ENCODE assay signal across 7 mouse cellular contexts in genomic region chr6:94282301-94283241, GRCm38 (mm10). TPM values are rescaled to one million over a fixed set of nuclear protein-coding genes. Genes with fewer than 3 reads are reported as not detected.
DNase-seq lines count a peak whose midpoint lies in the region; ATAC-seq and TF ChIP-seq lines count a peak whose summit lies in the region.

No protein-coding gene starts in this region.

- no peaks in the 10 kb centered on the region; a peak in 1 of 4 replicates for H3K4me1 ChIP-seq in ES-E14 (ENCODE audit: control insufficient read depth in 2 of 2, insufficient read depth in 2 of 2, low read length in 2 of 2, poor library complexity in 1 of 2)
- peaks cover 14% of the 10 kb centered on the region for H3K4me1 ChIP-seq in heart, embryonic 16.5 days (ENCODE audit: control insufficient read depth, insufficient read depth, low read length)
- H3K4me1 ChIP-seq in midbrain, embryonic 10.5 days = peaks cover 36% of the 10 kb centered on the region

- no peak overlapping the region for H3K27ac ChIP-seq in ES-E14 (ENCODE audit: insufficient read depth, low read depth, low read length, poor library complexity, severe bottlenecking)
- H3K27ac ChIP-seq in heart, embryonic 16.5 days (ENCODE audit: low read length) = peak overlapping the region; percentile 99
- peak overlapping the region; percentile 95 for H3K27ac ChIP-seq in midbrain, embryonic 10.5 days (replicated peaks)

- H3K9me3 ChIP-seq in ES-E14 (ENCODE audit: control insufficient read depth, insufficient read depth, low read depth, low read length) = no peaks in the 10 kb centered on the region
- H3K9me3 ChIP-seq in heart, embryonic 16.5 days (replicated peaks; ENCODE audit: control insufficient read depth, low read length) = no peaks in the 10 kb centered on the region; the same call in 1 of the 2 replicates
- H3K9me3 ChIP-seq in midbrain, embryonic 10.5 days (replicated peaks) = no peaks in the 10 kb centered on the region

- DNase-seq in ES-E14 (ENCODE audit: low read depth, low spot score) = no peak
- DNase-seq in adipocyte (ENCODE audit: low spot score) = peak; percentile 41
- DNase-seq in embryo, embryonic 11 days = peak; percentile 70
- DNase-seq in kidney, postnatal 25 days = peak; percentile 30 to 67
- DNase-seq in midbrain, embryonic 10.5 days (ENCODE audit: low spot score) = peak; percentile 61
- DNase-seq in thymus, postnatal 14 days = peak; percentile 15

- in situ Hi-C loops in ES-E14 (cut with MboI; ENCODE audit: low sequenced_read_pairs in 2 of 2, unreplicated experiment in 2 of 2) = no loop called here

- peak overlapping the region; percentile 70 for H3K4me2 ChIP-seq in heart, embryonic 16.5 days (ENCODE audit: low read depth, low read length)

- no peaks in the 10 kb centered on the region for H3K36me3 ChIP-seq in ES-E14 (ENCODE audit: control insufficient read depth, insufficient read depth, low read length, poor library complexity, severe bottlenecking)
- H3K36me3 ChIP-seq in heart, embryonic 16.5 days (ENCODE audit: control insufficient read depth, insufficient read depth) = no peaks in the 10 kb centered on the region
- H3K36me3 ChIP-seq in midbrain, embryonic 10.5 days = no peaks in the 10 kb centered on the region

- WGBS in heart, embryonic 16.5 days = 1% methylated on average over 55 of the region's 55 CpGs
- under 1% methylated on average over 55 of the region's 55 CpGs for WGBS in midbrain, embryonic 10.5 days

- peak overlapping the region; percentile 88 to 89 for H3K4me3 ChIP-seq in ES-E14 (ENCODE audit: insufficient read depth in 1 of 2, low read depth in 1 of 2, low read length in 2 of 2, poor library complexity in 1 of 2, severe bottlenecking in 1 of 2)
- H3K4me3 ChIP-seq in heart, embryonic 16.5 days (ENCODE audit: low read length) = peak overlapping the region; percentile 88
- H3K4me3 ChIP-seq in midbrain, embryonic 10.5 days = peak overlapping the region; percentile 91

- no peaks in the 10 kb centered on the region for H3K27me3 ChIP-seq in heart, embryonic 16.5 days (ENCODE audit: control insufficient read depth, insufficient read depth, low read length)
- peaks cover 5% of the 10 kb centered on the region; the same call in 1 of the 2 replicates for H3K27me3 ChIP-seq in midbrain, embryonic 10.5 days (ENCODE audit: low read depth, poor library complexity, severe bottlenecking)

- ATAC-seq in heart, embryonic 16.5 days (replicated peaks; ENCODE audit: extremely low read depth, insufficient read depth, low FRiP score) = no peak

- H3K9ac ChIP-seq in ES-E14 (ENCODE audit: insufficient read depth, low read depth, low read length, poor library complexity, severe bottlenecking) = peak overlapping the region; percentile 83
- peak overlapping the region; percentile 94 for H3K9ac ChIP-seq in heart, embryonic 16.5 days (ENCODE audit: low read length)

TF ChIP-seq in ES-E14, 5 proteins besides CTCF, POLR2A, EP300 and RAD21:
- TF ChIP-seq MAFK (IDR thresholded peaks at IDR 0.05; ENCODE audit: insufficient read depth, low read depth, low read length) = no peak
- no peak for TF ChIP-seq ZNF384 (IDR thresholded peaks at IDR 0.05; ENCODE audit: low read depth, low read length)
- no peak for TF ChIP-seq ZC3H11A (IDR thresholded peaks at IDR 0.05; ENCODE audit: borderline replicate concordance, low read depth, low read length)

RNA-seq across cellular contexts. Expression of gene Magi1, which starts 1.1 kb away (rescaled TPM):
- 14.6 and 17.4 TPM in 2 replicates for total RNA-seq in ES-E14 (2012; rRNA removed)
- polyA plus RNA-seq in heart, embryonic 16.5 days (2015; fragmentation: Nextera tagmentation; extraction: Ambion mirVana) = 6.3 and 7.2 TPM in 2 replicates
- 19.4 and 29.7 TPM in 2 replicates for polyA plus RNA-seq in midbrain, embryonic 10.5 days (2016; fragmentation: Nextera tagmentation; extraction: Ambion mirVana)
